Mouse (Mus musculus): Measurements from ENCODE around the gene Fam213b.
A peak's percentile ranks its signal among the peaks of the same experiment; 100 is the strongest.

Fam213b gene

GRCm38 (mm10) chr4:154880730-154881129 lies 18.2 kb downstream of the Fam213b start:
- no peak for DNase-seq (ENCODE audit: low spot score in 2 of 2)

- DNase-seq (ENCODE audit: low spot score in 2 of 2) = peak; percentile 86 to 91
These were observed 20.9 kb downstream of the Fam213b start for GRCm38 (mm10) chr4:154877864-154878548.

DNA sequence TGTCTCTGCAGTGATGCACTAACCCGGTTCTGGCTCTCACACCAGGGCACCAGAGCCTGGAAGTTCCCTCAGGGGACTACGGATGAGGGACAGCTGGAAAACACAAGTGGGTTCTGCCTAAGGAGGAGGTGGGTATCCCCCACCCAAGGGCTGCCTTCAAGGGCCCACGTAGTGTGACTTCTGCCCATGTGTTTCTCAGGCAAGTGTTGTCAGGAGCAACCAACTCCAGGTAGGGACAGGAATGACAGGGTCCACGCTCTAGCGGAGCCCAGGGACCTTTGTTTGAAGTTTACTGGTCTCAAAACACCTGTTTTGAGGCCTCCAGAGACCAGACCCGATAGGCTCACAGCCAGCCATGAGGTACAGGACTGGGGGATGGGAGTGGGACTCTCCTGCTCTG lies 25.7 kb downstream of the Fam213b start:
- DNase-seq (ENCODE audit: low spot score in 2 of 2) = no peak

DNA sequence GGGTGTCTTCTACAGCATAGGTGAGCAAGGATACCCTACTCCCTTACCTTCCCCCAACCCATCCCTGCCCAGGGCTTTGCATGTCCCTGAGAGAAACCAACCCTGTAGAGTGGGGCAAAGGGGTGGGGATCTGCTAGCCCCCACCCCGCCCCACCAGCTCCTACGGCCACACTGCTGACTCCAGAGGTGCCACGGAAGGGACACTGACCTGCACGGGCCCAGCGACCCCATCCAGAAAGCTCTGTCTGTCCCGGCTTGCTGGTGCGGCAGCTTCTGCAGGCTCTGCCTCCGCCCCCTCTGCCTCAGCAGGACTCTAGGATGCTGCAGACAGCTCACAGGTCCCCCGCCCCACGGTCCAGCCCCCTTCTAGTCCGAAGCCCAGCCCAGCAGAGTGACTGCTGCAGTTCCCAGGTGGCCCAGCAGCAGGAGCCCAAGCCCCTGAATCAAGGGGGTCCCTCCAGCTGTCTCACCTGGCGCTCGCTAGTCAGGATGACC lies 27.1 kb downstream of the Fam213b start:
- DNase-seq (ENCODE audit: low spot score in 2 of 2) = no peak

GRCm38 (mm10) chr4:154870721-154871120 lies 28.2 kb downstream of the Fam213b start:
- DNase-seq (ENCODE audit: low spot score in 2 of 2) = no peak

DNA sequence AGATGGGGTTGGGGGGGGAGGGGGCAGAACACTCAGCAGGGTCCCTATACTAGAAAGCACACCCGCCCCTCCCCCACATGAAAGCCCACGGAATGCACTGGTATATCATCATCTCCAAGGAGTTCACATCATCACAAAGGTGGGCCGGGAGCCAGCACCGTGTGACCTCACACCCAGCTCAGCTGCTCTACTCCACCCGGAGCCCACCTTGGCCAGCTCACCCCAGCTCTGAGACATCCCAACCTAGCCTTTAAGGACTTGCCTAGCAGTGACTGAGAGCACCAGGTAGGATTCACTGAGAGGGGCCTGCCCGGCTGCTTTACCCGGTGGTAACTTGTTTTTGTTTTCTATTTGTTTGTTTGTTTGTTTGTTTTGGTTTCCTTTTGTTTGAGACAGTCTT lies 29.5 kb downstream of the Fam213b start, which contains the start of gene Mmel1:
Gene Mmel1 (plus strand): TSS at position 146 of the 400 bp plus-strand sequence.
- DNase-seq (ENCODE audit: low spot score in 2 of 2) = no peak

- no peak for DNase-seq (ENCODE audit: low spot score in 2 of 2)
These were observed 31.7 kb downstream of the Fam213b start for GRCm38 (mm10) chr4:154867257-154867656.

GRCm38 (mm10) chr4:154866391-154866790 lies 32.5 kb downstream of the Fam213b start:
- DNase-seq (ENCODE audit: low spot score in 2 of 2) = no peak

DNA sequence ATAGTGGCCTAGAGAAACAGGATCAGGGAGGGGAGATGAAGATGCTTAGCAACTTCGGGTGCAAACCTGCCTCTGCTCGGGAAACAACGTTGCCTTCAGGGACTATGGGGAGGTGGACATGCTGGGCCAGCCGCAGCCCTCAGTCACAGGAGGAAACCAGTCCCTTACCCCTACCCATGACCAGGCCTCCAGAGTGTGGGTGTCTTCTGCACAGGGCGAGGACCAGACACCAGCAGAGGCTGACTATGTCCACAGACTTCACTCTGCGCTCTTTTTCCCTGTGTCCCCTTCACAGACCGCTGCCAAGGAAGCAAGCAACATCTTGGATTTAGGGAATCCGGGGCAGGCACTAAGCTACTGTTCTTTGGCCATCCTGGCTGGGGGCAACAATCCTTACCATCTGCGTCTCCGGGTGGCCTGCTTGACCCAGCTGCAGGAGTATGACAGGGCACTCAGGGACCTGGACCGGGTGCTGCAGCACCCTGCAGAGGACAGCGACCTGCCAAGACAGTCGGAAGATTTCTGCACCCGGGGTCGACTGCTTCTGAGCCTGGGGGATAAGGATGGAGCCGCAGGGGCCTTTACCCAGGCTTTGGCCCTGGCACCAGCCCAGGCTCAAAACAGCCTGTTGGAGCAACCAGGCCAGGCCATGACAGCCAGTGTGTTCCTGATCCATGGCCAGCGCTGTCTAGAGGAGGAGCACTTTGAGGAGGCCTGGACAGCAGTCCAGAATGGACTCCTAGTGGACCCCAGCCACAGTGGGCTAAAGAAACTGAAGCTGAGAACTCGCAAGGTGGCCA lies 33.8 kb downstream of the Fam213b start:
- peak; percentile 2 for DNase-seq (ENCODE audit: low spot score in 2 of 2)

DNA sequence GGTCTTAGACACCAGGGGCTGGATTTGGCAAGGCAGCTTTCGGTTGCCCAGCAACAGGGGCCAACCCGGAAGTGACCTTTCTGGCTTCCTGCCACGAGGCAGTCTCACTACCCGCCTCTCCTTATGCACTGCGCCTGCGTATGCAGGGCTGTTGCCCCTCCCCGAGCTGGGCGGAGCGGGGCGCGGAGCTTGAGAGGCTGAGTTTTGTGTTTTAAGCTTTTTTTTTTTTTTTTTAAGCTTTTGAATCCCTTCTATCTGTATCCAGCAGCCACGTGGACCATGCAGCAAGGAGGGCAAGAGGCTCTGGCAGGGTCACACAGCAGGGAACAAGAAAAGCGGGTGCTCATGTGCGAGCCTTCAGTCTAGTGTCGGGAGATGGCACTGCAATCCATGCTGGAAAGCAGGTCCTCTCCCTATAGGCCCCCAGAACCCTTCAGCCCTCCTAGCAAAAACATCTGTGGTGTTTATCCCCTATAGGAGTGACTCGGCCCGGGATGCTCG lies 34.6 kb downstream of the Fam213b start:
- peak; percentile 68 to 79 for DNase-seq (ENCODE audit: low spot score in 2 of 2)

DNA sequence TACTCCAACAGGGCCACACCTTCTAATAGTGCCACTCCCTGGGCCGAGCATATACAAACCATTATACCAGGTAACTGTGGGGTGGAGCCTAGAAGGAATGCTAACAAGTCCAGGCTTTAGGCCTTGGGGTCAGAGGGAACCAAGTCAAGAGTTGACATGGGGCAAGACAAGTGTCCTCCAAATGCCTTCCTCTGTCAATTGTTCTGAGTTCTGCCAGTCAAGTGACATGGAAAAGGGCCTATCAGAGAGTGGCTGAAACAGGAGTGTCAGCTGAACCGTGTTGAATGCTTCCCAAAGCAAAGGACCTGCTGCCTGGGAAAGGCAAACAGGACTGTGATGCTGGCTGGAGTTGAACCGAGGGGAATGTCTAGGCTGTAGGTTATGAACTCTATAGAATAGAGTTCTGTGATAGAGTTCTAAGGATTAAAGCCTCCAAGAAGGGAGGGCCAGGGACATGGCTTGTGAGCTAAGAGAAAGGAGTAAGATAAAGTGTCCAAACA lies 35.4 kb downstream of the Fam213b start:
- no peak for DNase-seq (ENCODE audit: low spot score in 2 of 2)

GRCm38 (mm10) chr4:154861967-154862366 lies 37.0 kb downstream of the Fam213b start:
- DNase-seq (ENCODE audit: low spot score in 2 of 2) = peak in 1 of 2 experiments; percentile 3

- DNase-seq (ENCODE audit: low spot score in 2 of 2) = no peak
These were observed 40.3 kb downstream of the Fam213b start for GRCm38 (mm10) chr4:154858601-154859000.

- DNase-seq (ENCODE audit: low spot score in 2 of 2) = peak in 1 of 2 experiments; percentile 2
These were observed 41.3 kb downstream of the Fam213b start for GRCm38 (mm10) chr4:154857366-154858240.

DNA sequence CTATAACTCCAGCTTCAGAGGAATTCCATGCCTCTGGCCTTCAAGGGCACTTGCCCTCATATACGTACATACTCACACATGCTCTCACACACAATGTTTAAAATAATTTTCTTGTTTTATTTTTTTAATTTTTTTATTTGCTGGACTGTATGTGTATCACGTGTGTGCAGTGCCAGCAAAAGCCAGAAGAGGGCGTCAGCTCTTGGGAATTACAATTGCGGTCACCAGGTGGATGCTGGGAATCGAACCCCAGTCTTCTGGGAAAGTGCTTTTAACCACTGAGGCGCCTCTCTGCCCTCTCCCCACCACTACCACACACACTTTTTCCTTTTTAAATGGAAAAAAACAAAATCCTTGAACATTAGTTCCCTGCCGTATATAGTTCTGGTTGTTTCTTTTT lies 42.1 kb downstream of the Fam213b start:
- DNase-seq (ENCODE audit: low spot score in 2 of 2) = peak in 1 of 2 experiments; percentile 5

- DNase-seq (ENCODE audit: low spot score in 2 of 2) = no peak
These were observed 42.5 kb downstream of the Fam213b start for GRCm38 (mm10) chr4:154856480-154856837.

DNA sequence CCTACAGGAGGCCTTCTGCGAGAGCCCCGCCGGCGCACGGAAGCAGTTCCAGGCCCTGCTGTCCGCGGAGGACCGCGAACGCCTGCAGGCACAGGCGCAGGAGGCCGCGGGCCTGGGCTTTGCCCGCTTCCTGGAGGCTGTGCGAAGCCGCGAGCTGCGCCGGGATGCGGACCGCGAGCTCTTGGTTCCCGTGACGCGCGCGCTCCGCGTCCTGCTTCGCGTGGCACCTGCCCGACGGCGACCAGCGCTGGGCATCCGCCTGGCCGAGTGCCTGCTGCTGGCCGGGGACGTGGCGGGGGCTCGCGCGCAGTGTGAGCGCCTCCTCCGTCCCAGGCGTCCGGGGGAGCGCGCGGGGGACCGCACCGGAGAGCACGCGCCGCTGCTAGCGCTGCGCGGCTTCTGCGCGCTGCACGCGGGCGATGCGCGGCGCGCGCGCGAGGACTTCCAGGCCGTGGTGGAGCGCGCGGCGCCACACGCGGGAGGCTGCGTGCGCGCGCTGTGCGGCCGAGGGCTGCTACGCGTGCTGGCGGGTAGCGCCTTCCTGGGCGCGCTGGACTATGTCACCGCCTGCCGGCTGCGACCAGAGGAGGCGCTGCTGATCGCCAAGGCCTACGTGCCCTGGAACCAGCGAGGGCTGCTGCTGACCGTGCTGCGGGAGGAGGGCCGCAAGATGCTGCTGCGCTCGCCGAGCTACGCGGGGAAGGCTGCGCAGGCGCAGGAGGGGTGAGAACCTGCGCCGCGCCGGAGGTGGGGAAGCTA lies 43.0 kb downstream of the Fam213b start:
- DNase-seq (ENCODE audit: low spot score in 2 of 2) = peak; percentile 71 to 80

- DNase-seq (ENCODE audit: low spot score in 2 of 2) = peak in 1 of 2 experiments; percentile 3
These were observed 44.1 kb downstream of the Fam213b start for GRCm38 (mm10) chr4:154854676-154855345.

GRCm38 (mm10) chr4:154853881-154854280 lies 45.1 kb downstream of the Fam213b start:
- no peak for DNase-seq (ENCODE audit: low spot score in 2 of 2)

GRCm38 (mm10) chr4:154852696-154853095 lies 46.2 kb downstream of the Fam213b start:
- DNase-seq (ENCODE audit: low spot score in 2 of 2) = no peak
